Mouse (Mus musculus) WW6 (cell line): Measurements from ENCODE around the gene Lep.
A peak's percentile ranks its signal among the peaks of the same experiment; 100 is the strongest.

Experiments
- DNase-seq: peaks from one replicate; pipeline ENCODE4 v3.0.0-alpha.2; 2013; ENCODE audit warnings: low read depth, low spot score

Gene Lep

DNA sequence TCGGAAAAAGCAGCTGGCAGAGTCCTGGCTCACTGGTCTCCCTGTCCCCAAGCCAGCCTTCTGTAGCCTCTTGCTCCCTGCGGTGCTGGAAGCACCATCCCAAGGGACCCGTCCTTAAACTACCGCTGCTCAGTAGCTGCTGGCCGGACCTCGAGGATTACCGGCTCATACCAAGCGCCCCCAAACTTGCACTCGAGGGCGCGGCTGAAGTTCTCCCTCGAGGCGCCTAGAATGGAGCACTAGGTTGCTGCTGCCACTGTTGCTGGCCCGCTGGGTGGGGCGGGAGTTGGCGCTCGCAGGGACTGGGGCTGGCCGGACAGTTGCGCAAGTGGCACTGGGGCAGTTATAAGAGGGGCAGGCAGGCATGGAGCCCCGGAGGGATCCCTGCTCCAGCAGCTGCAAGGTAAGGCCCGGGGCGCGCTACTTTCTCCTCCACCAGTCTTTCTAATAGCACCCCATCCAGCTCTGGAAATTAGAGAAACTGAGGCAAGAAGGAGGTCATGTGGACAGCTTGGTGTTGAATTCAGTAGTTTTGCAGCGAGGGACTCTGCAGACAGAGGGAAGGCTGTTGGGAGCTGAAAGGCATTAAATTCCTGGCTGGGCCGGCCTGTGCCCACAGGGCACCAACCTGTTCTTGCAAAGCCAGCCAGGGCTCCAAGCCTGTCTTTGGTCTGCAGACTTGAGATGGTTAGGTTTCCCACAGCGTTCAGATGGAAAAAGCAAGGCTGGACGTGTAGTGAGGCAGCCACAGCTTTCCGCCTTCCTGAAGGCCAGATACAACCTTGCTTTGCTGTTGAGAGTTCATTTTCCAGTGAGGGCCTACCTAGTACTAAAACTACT, at the start of gene Lep:
TSS of gene Lep (plus strand) at position 375 of the 840 bp plus-strand sequence.
- DNase-seq: no peak

DNA sequence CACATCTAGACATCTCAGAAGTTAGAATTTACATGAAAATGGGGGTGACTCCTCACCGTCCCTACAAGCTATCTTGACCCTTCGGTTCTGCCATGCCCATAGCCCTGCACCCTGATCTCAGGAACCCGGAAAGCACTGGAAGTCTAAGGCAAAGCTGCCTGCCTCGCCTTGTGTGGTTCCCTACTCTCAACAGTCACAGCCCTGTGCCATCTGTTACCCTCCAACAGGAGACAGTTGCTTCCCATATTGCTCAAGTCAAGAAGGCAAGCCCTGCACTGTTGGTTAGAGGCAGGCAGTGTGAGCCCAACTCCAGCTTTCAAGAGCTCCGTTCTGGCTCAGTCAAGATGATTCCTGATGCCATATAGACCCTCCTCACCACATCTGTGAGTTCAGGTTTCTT, 48.4 kb upstream of the Lep start:
- no peak for DNase-seq

DNA sequence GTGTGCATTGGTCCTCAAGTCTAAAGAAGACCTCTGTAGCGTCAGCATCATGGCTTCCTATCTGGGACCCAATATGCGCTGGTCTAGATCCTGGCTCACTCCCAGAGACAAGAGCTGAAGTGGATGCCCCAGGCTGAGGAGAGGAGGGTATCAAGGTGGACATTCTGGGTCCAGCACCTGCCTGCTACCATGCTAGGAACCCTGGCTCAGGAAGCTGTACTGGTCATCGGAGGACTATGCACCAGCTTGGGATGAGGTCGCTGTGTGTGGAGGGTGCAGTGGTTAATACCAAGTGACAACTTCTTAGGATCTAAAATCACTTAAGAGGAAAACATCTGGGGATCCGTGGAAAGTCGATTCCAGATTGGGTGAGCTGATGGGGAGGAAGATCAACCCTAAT, 46.8 kb upstream of the Lep start:
- DNase-seq: no peak

DNA sequence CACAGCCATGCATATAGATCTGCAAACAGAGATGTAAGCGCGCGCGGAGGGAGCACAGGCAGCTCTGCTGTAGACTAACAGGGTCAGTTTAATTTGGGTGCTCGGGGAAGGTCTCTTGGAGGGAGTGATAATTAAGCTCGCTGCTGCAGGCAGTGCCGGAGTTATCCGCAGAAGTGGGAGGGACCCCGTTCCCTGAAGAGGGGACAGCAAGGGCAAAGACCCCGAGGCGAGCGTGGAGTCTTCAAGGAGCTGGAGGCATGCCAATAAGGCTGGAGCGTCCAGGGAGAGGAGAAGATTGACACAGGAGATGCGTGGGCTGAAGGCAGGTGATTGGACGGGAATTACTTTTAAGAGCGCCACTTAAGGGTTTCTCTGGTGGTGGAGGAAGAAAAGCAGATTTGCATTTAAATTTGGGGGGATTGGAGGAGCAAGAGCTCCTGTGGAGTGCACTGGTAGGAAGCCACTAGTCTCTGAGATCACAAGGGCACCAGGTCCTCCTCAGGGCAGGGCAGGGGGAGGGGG, 43.1 kb upstream of the Lep start:
- no peak for DNase-seq

DNA sequence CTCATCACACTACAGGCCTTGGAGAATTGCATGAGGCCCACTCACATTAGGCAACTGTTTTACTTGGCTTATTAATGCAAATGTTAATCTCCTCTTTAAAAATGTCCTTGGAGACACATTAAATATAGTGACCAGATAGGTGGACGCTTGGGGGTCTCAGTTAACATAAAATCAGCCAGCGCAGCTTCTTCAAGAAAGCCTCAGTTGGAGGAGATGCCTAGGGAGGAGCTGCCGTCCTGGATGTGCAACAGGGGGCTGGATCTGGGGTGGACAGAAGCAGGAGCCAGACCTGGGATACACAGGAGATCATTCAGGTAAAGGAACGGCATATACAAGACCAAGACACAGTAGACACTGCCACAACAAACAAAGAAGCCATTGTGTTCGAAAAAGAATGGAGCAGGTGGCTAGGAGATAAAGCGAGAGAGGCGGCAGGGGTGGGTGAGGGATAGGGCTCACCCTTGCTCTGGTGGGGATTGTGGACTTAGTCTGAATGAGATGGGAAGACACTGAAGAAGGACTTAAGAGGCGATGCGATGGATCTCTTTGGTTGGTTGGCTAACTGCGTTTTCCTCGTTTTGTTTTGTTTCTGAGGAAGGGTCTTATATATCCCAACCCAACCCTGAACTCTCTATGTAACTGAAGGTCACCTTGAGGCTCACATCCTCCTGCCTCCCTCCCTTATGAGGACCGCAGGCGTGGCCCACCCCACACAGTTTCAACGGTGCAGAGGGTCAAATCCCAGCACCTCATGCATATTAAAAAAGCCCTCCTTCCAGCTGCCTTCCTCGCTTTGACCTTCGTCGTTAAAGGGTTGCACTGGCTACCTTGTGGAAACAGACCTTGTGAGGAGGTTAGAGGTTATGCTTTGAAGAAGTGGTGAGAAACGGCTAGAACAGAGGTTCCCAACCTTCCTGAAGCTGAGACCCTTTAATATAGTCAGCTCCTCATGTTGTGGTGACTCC, 40.0 kb upstream of the Lep start:
- DNase-seq: no peak

DNA sequence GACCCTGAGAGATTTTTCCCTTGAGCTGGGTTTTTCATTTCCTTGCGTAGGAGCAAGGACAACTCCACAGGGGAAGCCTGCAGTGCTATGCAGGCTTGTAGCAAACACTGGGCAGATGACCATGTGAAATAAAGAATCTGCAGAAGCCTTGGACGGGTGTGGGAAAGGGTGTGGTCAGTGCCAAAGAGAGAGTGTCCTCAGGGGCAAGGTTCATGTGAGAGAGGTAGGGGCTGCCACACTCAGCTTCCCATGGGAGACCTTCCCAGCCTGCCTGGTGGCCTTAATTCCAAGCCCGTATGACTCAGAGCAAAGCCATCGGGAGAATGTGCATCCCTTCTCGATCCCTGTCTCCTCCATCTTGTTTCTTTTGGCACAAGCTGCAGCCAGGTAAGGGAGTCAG, 39.1 kb upstream of the Lep start:
- no peak for DNase-seq

DNA sequence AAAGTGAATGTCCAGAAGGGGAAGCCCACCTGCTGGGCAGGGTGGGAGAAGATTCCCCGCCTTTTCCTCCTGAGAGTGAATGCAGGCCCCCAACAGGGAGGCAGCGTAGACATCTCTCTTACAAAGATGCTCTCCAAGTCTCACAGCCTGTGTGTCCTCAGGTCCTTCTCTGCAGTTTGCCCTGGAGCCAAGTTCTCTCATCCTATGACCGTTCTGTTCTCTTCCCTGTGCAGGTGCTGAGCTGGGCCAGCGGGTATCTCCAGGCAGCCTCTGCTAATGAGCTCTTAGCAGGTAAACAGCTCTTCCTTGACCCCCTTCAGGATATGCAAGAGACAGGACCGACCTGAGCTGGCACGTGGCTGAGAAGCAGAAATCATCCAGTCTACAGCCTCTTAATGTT, 38.5 kb upstream of the Lep start:
- DNase-seq: no peak

DNA sequence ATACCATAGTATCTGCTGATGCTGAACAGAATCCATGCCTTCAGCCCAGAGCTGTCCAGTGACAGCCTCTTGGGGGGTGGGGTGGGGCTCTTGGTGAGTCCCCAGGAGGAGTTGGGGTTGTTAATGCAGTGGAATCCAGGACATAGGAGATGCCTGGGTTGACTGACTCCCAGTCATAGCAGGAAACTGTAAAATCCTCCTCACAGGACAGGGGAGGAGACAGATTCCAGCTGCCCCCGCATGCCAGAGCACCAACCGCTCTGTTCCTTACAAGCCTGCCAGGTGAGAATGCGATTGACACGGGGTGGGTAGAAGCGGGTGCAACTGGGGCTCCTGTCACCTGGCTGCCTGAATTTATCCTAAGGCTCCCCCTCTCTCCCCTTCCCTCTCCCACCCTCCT, 37.9 kb upstream of the Lep start:
- no peak for DNase-seq

DNA sequence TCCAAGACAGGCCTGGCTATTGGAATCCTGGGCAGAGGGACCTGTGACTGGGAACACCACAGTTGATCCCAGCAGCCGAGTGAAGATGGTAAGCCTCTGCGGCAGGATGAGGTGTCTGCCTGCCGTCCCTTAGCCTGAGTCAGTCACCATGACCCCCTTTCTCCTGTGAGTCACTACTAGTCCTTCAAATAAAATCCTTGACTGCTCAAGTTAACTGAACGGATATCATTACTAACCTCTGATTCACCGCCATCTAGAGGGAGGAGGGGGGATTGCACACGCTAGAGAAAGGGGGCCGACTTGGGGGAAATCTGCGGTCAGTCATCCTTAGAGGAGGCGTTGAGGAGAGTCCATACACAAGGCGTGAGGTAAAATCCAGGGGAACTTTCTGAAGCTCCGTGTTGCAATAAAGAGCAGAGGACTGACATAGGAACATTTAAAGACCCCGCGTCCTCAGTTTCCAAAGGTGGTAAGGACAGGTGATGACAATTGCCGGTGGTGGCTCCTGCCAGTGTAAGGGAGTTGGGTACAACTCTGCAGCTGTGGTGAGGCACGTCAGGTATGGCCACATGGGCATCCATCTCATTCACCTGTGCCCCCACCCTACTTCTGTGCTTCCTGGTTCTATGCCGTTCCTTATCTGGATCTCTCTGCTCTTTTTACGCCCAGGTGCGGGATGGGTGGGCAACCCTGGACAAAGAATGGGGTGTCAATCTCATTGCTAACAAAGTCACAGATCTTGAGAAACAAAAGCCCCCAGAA, 36.6 kb upstream of the Lep start:
- no peak for DNase-seq

DNA sequence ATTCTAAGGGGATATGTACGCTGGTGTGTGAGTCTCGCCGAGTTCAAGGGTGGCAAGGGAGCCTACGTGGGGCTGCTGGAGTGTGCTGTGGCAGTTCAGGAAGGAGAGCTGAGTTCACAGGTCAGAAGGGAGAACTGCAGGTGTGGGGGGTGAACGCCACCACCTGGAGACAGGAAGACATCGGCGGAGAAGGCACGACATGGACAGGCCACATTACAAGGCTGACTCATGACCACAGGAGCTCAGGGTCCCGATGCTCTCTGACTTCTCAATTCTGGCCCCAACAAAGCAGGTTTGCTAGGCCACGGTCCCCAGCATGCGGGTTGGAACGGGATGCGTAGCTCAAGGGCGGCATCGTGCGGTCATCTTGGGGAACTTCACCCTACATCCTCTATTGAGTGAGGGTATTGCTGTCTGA, 36.0 kb upstream of the Lep start:
- peak; percentile 57 for DNase-seq

DNA sequence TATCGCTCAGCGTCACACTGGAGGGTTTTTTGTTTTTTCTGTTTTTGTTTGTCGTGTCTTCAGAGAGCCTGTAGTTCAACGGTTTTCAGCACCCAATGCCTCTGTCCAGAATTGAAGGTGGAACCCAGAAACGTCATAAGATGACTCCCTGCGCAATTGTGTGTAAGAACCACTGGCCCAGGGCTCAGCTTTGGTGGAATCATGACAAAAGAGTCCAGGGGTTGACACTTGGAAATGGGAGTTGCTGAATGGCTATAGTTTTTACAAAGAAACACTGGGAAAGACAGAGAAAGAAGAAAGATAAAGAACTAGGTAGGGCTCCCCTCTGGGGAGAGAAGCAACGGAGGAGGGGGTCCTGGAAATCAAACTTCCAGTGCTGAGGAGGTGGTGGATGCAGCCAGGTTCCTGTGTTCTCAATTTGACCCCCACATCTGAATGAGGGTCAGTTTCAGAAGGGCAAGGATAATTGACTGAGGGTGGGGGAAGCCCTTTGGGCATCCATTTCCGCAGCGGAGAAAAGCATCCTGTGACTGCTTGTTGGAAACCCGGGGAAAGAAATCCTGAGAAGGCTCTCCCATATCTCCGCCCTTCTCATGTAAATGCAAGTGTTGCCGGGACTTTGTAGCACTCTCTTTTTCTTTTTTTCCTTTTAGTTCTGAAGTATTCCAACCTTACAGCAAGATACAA, 34.1 kb upstream of the Lep start:
- no peak for DNase-seq

DNA sequence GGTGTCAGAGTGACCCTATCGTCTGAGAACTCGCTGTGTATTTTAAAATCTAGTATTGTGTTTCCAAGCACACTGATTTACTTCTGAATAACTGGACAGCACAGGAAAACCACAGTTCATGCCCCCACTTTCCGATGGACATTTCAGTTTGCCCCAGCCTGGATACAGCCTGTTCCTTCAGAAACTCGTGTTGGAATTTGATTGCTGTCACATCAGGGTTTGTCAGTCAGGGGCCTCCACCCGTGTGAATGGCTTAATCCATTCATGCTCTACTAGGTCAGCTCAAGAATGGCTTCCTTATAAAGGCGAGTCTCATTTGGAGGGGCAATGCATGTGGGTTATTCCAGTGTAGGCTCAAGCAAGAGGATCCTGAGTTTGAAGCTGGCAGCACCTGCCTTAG, 33.3 kb upstream of the Lep start:
- no peak for DNase-seq

DNA sequence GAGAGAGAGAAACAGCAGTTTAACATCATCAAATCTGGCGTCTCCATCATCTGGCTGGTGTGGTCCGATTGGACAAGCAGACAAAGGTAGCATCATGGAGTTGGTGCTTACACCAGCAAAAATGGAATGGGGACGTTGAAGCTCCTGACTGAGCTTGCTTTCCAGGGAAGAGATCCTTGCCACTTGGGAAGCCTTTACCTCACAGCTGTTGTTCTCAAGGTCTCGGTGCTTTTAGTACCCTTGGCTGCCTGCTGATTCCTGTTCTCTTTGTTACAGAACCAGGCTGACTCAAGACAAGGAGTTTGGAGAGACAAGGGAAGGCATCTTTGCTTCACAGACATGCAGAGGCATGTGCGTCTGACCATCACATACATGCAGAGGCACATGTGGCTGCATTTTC, 31.9 kb upstream of the Lep start:
- no peak for DNase-seq

DNA sequence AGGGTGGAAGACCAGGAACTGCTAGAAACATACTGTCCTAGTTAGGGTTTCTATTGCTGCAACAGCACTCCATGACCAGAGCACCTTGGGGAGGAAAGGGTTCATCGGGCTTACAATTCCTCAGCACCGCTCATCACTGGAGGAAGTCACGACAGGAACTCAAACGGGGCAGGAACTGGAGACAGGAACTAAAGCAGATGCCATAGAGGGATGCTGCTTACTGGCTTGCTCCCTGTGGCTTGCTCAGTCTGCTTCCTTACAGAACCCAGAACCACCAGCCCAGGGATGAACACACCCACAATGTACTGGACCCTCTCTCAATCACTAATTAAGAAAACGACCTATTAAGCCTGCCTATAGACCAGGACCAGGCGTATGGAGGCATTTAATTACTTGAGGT, 30.5 kb upstream of the Lep start:
- no peak for DNase-seq

DNA sequence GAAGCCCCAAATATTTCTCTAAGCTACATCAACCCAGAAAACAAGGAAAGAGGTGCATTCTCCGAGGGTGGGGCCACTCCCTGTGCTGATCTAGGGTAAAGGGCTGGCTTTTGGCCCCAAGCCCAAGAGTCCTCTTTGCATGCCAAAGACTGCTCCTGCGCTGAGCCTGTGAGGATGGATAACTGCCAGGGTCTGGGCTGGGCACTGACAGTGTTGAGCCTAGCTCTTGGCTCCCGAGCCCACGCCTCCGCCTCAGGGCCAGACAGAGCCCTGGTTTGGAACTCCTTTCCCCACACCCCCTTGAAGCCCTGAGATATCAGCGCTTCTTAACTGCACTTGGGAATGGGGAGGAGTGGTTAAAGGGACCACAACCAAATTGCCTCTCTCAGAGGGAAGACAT, 28.8 kb upstream of the Lep start:
- DNase-seq: no peak

DNA sequence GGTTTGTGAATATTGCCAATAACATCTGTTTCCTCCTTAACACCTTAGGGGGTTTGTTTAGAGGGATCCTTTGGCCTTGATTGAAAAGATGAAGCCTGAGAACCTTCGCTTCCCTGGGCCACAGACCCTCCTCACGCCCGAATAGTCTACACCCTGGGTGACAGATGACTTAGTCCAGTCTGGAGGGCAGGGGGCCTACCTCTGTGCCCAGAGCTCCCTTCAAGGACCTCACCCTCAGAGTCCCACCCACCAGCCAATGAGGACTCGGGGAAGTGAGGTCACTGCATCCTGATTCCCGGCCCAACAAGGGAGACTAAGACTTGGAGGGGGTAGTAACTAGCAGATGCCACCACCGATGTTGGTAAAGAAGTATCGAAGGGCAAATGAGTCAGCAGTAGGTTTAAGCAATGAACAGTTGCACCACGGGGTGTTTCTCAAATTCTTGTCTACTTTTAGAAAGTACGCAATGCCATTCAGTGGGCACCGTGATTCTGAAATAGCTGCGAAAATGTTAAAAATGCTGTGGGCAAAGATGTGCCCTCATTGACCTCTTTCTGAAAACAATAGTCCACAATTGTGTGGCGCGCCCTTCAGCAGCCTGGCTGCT, 28.2 kb upstream of the Lep start:
- DNase-seq: no peak

DNA sequence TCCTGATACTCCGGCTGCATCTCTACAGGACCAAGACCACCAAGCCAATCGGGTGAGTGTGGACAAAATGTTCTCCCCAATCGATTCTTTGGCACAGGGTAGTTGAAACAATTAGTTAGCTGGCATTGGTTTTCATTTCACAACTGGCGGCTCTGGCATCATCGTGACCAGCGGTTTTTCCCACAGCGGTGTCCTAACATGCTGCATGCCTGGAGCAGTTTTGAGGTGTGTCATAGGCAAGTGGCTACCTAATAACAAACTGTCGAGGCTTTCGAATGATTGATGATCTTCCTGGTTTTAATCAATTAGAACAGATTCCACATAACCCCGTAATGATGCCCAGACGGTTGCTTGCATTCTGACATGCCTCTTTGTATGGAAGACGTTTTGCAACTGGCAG, 27.6 kb upstream of the Lep start:
- DNase-seq: no peak

DNA sequence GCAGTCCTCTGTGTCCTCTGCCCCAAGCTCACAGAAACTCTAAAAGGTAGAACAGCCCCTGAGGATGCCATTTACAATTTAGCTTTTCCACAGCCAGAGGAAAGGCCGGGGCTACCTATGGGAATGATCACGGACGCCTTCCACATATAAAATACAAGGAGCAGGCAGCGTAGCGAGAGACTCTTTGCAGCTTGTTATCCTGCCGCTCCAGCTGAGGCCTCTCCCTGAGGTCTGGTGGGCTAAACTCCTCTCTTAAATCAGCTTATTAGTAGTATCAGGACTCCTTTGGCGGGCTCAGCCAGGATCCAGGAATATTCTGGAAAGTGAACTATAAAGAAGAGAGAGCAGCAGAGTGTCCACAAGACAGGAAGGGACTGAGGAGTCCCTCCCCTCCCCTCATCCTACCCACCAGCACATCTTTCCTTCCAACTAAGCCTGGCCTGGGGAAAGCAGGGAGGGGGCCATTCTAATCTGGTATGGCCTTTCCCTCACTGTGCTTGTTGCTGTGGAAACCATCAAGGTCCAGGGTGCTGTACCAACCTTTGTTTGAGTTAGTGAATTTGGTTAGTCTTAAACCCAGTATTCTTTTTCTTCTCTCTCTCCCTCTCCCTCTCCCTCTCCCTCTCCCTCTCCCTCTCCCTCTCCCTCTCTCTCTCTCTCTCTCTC, 25.9 kb upstream of the Lep start:
- DNase-seq: no peak

DNA sequence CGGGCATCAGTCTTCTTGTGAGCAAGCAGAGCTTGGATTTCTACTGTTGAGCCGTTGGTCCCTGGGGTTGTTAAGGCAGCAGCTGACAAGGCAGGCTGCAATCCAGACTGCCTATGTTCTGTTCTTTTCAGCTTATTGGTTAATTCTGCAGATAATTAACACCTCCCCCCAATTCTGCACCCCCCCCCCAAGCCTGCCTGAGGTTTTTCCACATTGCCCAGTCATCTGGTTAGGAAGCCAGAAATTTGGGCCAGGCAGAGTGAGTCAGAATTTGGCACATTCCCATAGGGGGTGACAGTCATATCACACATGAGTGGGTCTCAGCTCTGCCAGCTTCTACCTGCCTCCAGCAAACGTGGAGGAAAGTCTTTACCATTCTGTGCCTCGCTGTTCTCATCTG, 23.3 kb upstream of the Lep start:
- no peak for DNase-seq

DNA sequence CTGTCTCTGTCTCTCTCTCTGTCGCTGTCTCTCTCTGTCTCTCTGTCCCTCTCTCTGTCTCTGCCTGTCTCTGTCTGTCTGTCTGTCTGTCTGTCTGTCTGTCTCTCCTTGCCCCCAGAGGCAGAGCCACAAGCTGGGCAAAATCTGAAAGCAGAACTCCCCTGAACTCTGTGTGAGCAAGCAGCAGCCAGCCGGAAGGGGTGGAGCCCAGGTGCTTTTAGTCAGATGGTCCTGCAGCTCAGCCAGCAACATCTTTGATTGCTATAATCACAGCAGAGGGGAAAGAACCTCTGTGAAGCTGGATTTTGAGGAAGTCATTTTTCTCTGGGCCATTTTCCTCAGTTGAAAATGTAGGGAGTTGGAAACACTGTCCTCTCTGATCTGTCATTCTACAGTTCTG, 19.8 kb upstream of the Lep start:
- DNase-seq: no peak
